Mouse (Mus musculus) MEL (cell line): ENCODE results near the gene Hipk1. TPM values are rescaled to one million over a fixed set of nuclear protein-coding genes. Genes with fewer than 3 reads are reported as not detected.

Experiments used
- DNase-seq: peaks from one replicate; pipeline ENCODE4 v3.0.0; 2011; ENCODE audit warnings: low read depth, low spot score
- H3K27ac ChIP-seq: 2 replicates; pipeline ENCODE4 v1.5.1; 2012; ENCODE audit warnings: low read depth, mild to moderate bottlenecking, control low read depth, low read length, moderate library complexity; ENCODE audit not compliant: control insufficient read depth
- H3K27me3 ChIP-seq, 2 experiments: fragments of 150-350 bp in 1 of 2; sonication (generic) in 1 of 2; 2 replicates each; pipeline ENCODE4 v1.6.1; 2012; ENCODE audit warnings: low read length in 2 of 2, mild to moderate bottlenecking in 2 of 2, improper control_type of control experiment in 1 of 2, moderate library complexity in 1 of 2; ENCODE audit not compliant: insufficient read depth in 2 of 2, control insufficient read depth in 1 of 2
- H3K36me3 ChIP-seq, 2 experiments: 2 replicates each; pipeline ENCODE4 v1.6.1; 2012 to 2014; ENCODE audit warnings: low read length in 2 of 2, improper control_type of control experiment in 1 of 2, inconsistent platforms in 1 of 2, mild to moderate bottlenecking in 1 of 2; ENCODE audit not compliant: insufficient read depth in 2 of 2, control insufficient read depth in 1 of 2
- H3K4me1 ChIP-seq, 2 experiments: fragments of 150-350 bp in 1 of 2; sonication (generic) in 1 of 2; 2 replicates each; pipeline ENCODE4 v1.6.1; 2012; ENCODE audit warnings: low read length in 2 of 2, improper control_type of control experiment in 1 of 2, mild to moderate bottlenecking in 1 of 2; ENCODE audit not compliant: insufficient read depth in 2 of 2, control insufficient read depth in 1 of 2
- H3K4me3 ChIP-seq, 2 experiments: fragments of 150-350 bp in 1 of 2; sonication (generic) in 1 of 2; 2 replicates each; pipeline ENCODE4 v1.5.1; 2012; ENCODE audit warnings: low read depth in 2 of 2, low read length in 2 of 2, mild to moderate bottlenecking in 2 of 2, moderate library complexity in 2 of 2, control low read depth in 1 of 2, improper control_type of control experiment in 1 of 2; ENCODE audit not compliant: control insufficient read depth in 1 of 2, insufficient read depth in 1 of 2
- H3K79me2 ChIP-seq: 2 replicates; pipeline ENCODE4 v1.6.1; 2012; ENCODE audit warnings: mild to moderate bottlenecking, low read length, moderate library complexity; ENCODE audit not compliant: control insufficient read depth, poor library complexity, insufficient read depth
- H3K9ac ChIP-seq: 2 replicates; pipeline ENCODE4 v1.6.1; 2012; ENCODE audit warnings: low read depth, mild to moderate bottlenecking, control low read depth, low read length, moderate library complexity; ENCODE audit not compliant: control insufficient read depth, poor library complexity, severe bottlenecking
- H3K9me3 ChIP-seq: fragments of 150-350 bp; sonication (generic); replicated peaks from 2 replicates; pipeline ENCODE4 v1.6.1; 2012; ENCODE audit warnings: mild to moderate bottlenecking, low read length, improper control_type of control experiment, moderate library complexity; ENCODE audit not compliant: insufficient read depth
- BHLHE40 ChIP-seq: IDR thresholded peaks from 2 replicates; pipeline ENCODE4 v1.6.1; 2012; ENCODE audit warnings: low read depth, mild to moderate bottlenecking, inconsistent platforms, low read length, improper control_type of control experiment, borderline replicate concordance
- CHD1 ChIP-seq: IDR thresholded peaks from 2 replicates; pipeline ENCODE4 v1.6.1; 2012; ENCODE audit warnings: low read depth, mild to moderate bottlenecking, inconsistent platforms, low read length, improper control_type of control experiment
- CTCF ChIP-seq, 3 experiments: IDR thresholded peaks in 2 of 3; conservative IDR thresholded peaks in 1 of 3; 2 replicates each; pipeline ENCODE4 v1.5.1; 2011 to 2012; ENCODE audit warnings: low read length in 3 of 3, low read depth in 2 of 3, mild to moderate bottlenecking in 2 of 3, improper control_type of control experiment in 1 of 3, inconsistent platforms in 1 of 3, mixed read lengths in 1 of 3, moderate library complexity in 1 of 3; ENCODE audit not compliant: control insufficient read depth in 1 of 3, insufficient read depth in 1 of 3, poor library complexity in 1 of 3, severe bottlenecking in 1 of 3
- E2F4 ChIP-seq: IDR thresholded peaks from 2 replicates; pipeline ENCODE4 v1.6.1; 2011; ENCODE audit warnings: low read depth, low read length, improper control_type of control experiment, borderline replicate concordance
- EP300 ChIP-seq, 2 experiments: IDR thresholded peaks; 2 replicates each; pipeline ENCODE4 v1.6.1; 2011; ENCODE audit warnings: improper control_type of control experiment in 2 of 2, low read length in 2 of 2, low read depth in 1 of 2, mild to moderate bottlenecking in 1 of 2
- ETS1 ChIP-seq: IDR thresholded peaks from 2 replicates; pipeline ENCODE4 v1.6.1; 2012; ENCODE audit warnings: low read depth, mild to moderate bottlenecking, inconsistent platforms, low read length, improper control_type of control experiment, moderate library complexity
- GATA1 ChIP-seq: IDR thresholded peaks from 2 replicates; pipeline ENCODE4 v1.6.1; 2011; ENCODE audit warnings: low read depth, low read length, improper control_type of control experiment
- HCFC1 ChIP-seq: IDR thresholded peaks from 2 replicates; pipeline ENCODE4 v1.6.1; 2012; ENCODE audit warnings: low read depth, mild to moderate bottlenecking, inconsistent platforms, low read length, improper control_type of control experiment, moderate library complexity
- KAT2A ChIP-seq: conservative IDR thresholded peaks from 2 replicates; pipeline ENCODE4 v1.6.1; 2012; ENCODE audit warnings: low read depth, low read length, improper control_type of control experiment, inconsistent platforms
- MAZ ChIP-seq: IDR thresholded peaks from 2 replicates; pipeline ENCODE4 v1.6.1; 2012; ENCODE audit warnings: low read depth, mild to moderate bottlenecking, inconsistent platforms, low read length, improper control_type of control experiment
- MYC ChIP-seq: IDR thresholded peaks from 2 replicates; pipeline ENCODE4 v1.6.1; 2011; ENCODE audit warnings: low read depth, mild to moderate bottlenecking, low read length, improper control_type of control experiment, moderate library complexity
- POLR2AphosphoS2 ChIP-seq: IDR thresholded peaks from 2 replicates; pipeline ENCODE4 v1.6.1; 2011; ENCODE audit warnings: low read length, improper control_type of control experiment
- POLR2AphosphoS5 ChIP-seq: IDR thresholded peaks from 2 replicates; pipeline ENCODE4 v1.6.1; 2012; ENCODE audit warnings: low read depth, borderline replicate concordance, mild to moderate bottlenecking, inconsistent platforms, low read length, moderate library complexity, mixed read lengths
- RAD21 ChIP-seq: IDR thresholded peaks from 2 replicates; pipeline ENCODE4 v1.6.1; 2011; ENCODE audit warnings: mild to moderate bottlenecking, low read depth, low read length, improper control_type of control experiment
- SMC3 ChIP-seq: IDR thresholded peaks from 2 replicates; pipeline ENCODE4 v1.6.1; 2011; ENCODE audit warnings: low read depth, low read length, improper control_type of control experiment
- TCF12 ChIP-seq: IDR thresholded peaks from 2 replicates; pipeline ENCODE4 v1.6.1; 2014; ENCODE audit warnings: low read depth, mild to moderate bottlenecking, inconsistent platforms, low read length, improper control_type of control experiment, moderate library complexity
- UBTF ChIP-seq: IDR thresholded peaks from 2 replicates; pipeline ENCODE4 v1.6.1; 2012; ENCODE audit warnings: low read depth, mild to moderate bottlenecking, inconsistent platforms, low read length, improper control_type of control experiment, moderate library complexity, borderline replicate concordance; ENCODE audit not compliant: insufficient read depth
- USF2 ChIP-seq, 2 experiments: IDR thresholded peaks; 2 replicates each; pipeline ENCODE4 v1.6.1; 2011 to 2012; ENCODE audit warnings: improper control_type of control experiment in 2 of 2, low read length in 2 of 2, borderline replicate concordance in 1 of 2, inconsistent platforms in 1 of 2, low read depth in 1 of 2, mild to moderate bottlenecking in 1 of 2; ENCODE audit not compliant: insufficient read depth in 1 of 2
- ZMIZ1 ChIP-seq: IDR thresholded peaks from 2 replicates; pipeline ENCODE4 v1.6.1; 2012; ENCODE audit warnings: low read depth, mild to moderate bottlenecking, inconsistent platforms, low read length, improper control_type of control experiment, moderate library complexity
- ZNF384 ChIP-seq: IDR thresholded peaks from 2 replicates; pipeline ENCODE4 v1.6.1; 2012; ENCODE audit warnings: low read depth, mild to moderate bottlenecking, inconsistent platforms, low read length, improper control_type of control experiment
- polyA plus RNA-seq, 2 experiments: library from polyadenylated mRNA; stranded (reverse) in 1 of 2; unstranded in 1 of 2; fragments of >175 nt in 1 of 2; fragments of >200 nt in 1 of 2; gene quantifications; 2 replicates each; pipeline versions ENCODE4 v1.2.1 to v1.2.4; 2012; ENCODE audit warnings: low replicate concordance in 2 of 2, low read depth in 1 of 2; ENCODE audit not compliant: insufficient read length in 2 of 2, insufficient read depth in 1 of 2, missing spikeins in 1 of 2
- total RNA-seq: library from RNA; depleted of rRNA; stranded (reverse); fragments of 300-350 nt; gene quantifications from 2 replicates; pipeline ENCODE4 v1.2.3, GENCODE M21; 2012

The Hipk1 gene
- total and polyA plus RNA-seq, 3 experiments, result 16.7 to 28.7 TPM; not detected in 1

DNA sequence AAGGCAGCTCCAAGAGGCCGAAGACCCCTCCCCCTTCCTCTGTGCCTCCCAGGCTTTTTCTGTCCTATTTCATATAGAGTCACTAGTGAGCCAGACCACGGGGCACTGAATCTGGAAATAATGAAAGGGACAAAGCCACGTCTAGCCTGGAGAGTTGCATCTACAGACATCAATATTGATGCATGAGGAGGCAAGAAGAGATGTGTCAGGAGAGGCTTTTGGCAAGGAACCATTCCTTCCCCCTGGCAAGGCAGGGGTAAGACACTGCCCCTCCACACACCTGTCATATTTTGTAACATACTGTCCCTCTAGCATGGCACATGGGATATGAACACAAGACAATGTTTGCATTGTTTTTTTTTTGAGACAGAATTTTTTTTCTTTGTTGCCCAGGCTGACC lies 64.7 kb downstream of the Hipk1 start:
- H3K4me1 ChIP-seq, result peaks cover 0 to 3% of the 10 kb centered on the region in 2 experiments; a peak in 1 of 4 replicates
- H3K79me2 ChIP-seq, result no peaks in the 10 kb centered on the region
- no peak for DNase-seq
- no peaks in the 10 kb centered on the region for H3K9me3 ChIP-seq
- H3K27me3 ChIP-seq, result peaks cover 0 to 6% of the 10 kb centered on the region in 2 experiments; a peak in 2 of 4 replicates
- no peaks in the 10 kb centered on the region for H3K36me3 ChIP-seq
- no peak overlapping the region for H3K4me3 ChIP-seq
- no peak overlapping the region for H3K27ac ChIP-seq
- no peak for TF ChIP-seq POLR2AphosphoS2
- TF ChIP-seq HCFC1, result no peak
- TF ChIP-seq KAT2A, result no peak
- no peak for TF ChIP-seq POLR2AphosphoS5
- no peak for TF ChIP-seq MYC
- TF ChIP-seq, all 39 proteins: peak for 0
- H3K9ac ChIP-seq, result no peak overlapping the region

GRCm38 (mm10) chr3:103724137-103724536 lies 67.2 kb downstream of the Hipk1 start:
- Histone ChIP-seq H3K4me3 (no peak overlapping the region), H3K9me3 (no peaks in the 10 kb centered on the region), H3K4me1 (peaks cover 0 to 3% of the 10 kb centered on the region in 2 experiments; a peak in 1 of 4 replicates), H3K79me2 (no peaks in the 10 kb centered on the region), H3K27me3 (peaks cover 0 to 8% of the 10 kb centered on the region in 2 experiments; a peak in 3 of 4 replicates), H3K9ac (no peak overlapping the region), H3K36me3 (no peaks in the 10 kb centered on the region), H3K27ac (no peak overlapping the region)
- DNase-seq, result peak; percentile 61
- TF ChIP-seq GATA1 (peak; percentile 77), CTCF (IDR thresholded peaks at IDR 0.05 in 2 of 3, conservative IDR thresholded peaks at IDR 0.05 in 1 of 3; ENCODE audit: control insufficient read depth in 1 of 3, insufficient read depth in 1 of 3, low read depth in 2 of 3, low read length in 3 of 3, poor library complexity in 1 of 3, severe bottlenecking in 1 of 3) (peak in 2 of 3 experiments; percentile 25 to 39; a peak in 3 of 6 replicates), TCF12 (peak; percentile 32; the same call in 1 of the 2 replicates), MAZ (no peak), USF2 (IDR thresholded peaks at IDR 0.05; ENCODE audit: borderline replicate concordance in 1 of 2, insufficient read depth in 1 of 2, low read depth in 1 of 2, low read length in 2 of 2) (no peak), SMC3 (peak; percentile 35; the same call in 1 of the 2 replicates), CHD1 (no peak), EP300 (IDR thresholded peaks at IDR 0.05; ENCODE audit: low read depth in 1 of 2, low read length in 2 of 2) (peak; percentile 62 to 67), E2F4 (no peak), UBTF (no peak), RAD21 (peak; percentile 15), BHLHE40 (no peak), ZNF384 (no peak), ETS1 (peak; percentile 35; the same call in 1 of the 2 replicates), ZMIZ1 (no peak)
